Comparison of ENCODE assay signal across 19 mouse cellular contexts in the genomic region with DNA sequence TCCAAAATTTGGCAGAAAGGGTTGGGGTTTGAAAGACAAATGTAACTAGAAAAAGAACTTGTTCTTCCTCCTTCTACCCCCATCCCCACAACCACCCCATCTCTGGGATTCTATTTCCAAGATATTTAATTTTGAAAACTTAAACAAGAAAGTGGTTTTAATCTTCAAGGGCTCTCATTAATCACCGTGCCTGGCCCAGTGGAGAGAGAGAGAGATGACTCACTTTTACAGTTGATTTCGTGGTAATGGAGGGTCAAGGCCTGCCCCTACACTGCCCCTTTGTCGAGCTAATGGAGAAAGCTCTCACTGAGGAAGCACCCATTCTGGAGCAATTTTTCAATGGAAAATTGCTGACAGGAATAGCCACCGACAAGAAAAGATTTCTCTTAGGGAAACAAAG.
A peak's percentile ranks its signal among the peaks of the same experiment; 100 is the strongest.
DNase-seq lines count a peak whose midpoint lies in the region; TF ChIP-seq lines count a peak whose summit lies in the region.
"Had no signal": no experiment of that assay in that cellular context is flagged by ENCODE, and none has a peak within 500 bp of the region (broad histone marks: within the 10 kb centered on the region; RNA-seq: fewer than 3 reads in every experiment).

No protein-coding gene starts in this region.

- no peak for TF ChIP-seq POLR2A in myocyte (IDR thresholded peaks at IDR 0.05; ENCODE audit: insufficient read length, low read depth)

- H3ac ChIP-seq in myocyte (ENCODE audit: control insufficient read depth, insufficient read length), result no peak overlapping the region

- H3K27me3 ChIP-seq in myocyte (ENCODE audit: control insufficient read depth, insufficient read depth, insufficient read length), result no peaks in the 10 kb centered on the region
- H3K27me3 ChIP-seq: CH12.LX; embryonic facial prominence, embryonic 12.5 days; hindbrain, embryonic 12.5 days had no signal

- H3K79me2 ChIP-seq in myocyte (ENCODE audit: control insufficient read depth, insufficient read depth), result no peaks in the 10 kb centered on the region

- no peak overlapping the region for H3K4me3 ChIP-seq in myocyte
- H3K4me3 ChIP-seq: embryonic facial prominence, embryonic 12.5 days; heart, embryonic 10.5 days; hindbrain, embryonic 12.5 days had no signal

- H3K4me2 ChIP-seq in myocyte (ENCODE audit: low read depth), result peak overlapping the region; percentile 15
- H3K4me2 ChIP-seq: embryonic facial prominence, embryonic 12.5 days; hindbrain, embryonic 12.5 days had no signal

- H3K36me3 ChIP-seq in myocyte (ENCODE audit: control insufficient read depth, insufficient read depth), result no peaks in the 10 kb centered on the region
- H3K36me3 ChIP-seq: embryonic facial prominence, embryonic 12.5 days; heart, embryonic 10.5 days; hindbrain, embryonic 12.5 days had no signal

- peak; percentile 75 to 89 for DNase-seq in adrenal gland, adult (ENCODE audit: inconsistent age in 2 of 2, low spot score in 1 of 2)
- no peak for DNase-seq in adrenal gland, postnatal 4 days (ENCODE audit: low spot score in 2 of 2)
- peak; percentile 0 for DNase-seq in R1 (ENCODE audit: low read depth, low spot score)
- peak; percentile 57 for DNase-seq in adrenal gland, postnatal 14 days
- no peak for DNase-seq in layer of hippocampus, adult 18-20 months (ENCODE audit: low spot score in 2 of 2)
- no peak for DNase-seq in gastrocnemius, postnatal 25 days
- no peak for DNase-seq in ovary, postnatal 14 days (ENCODE audit: low spot score)
- DNase-seq: cerebellum, adult 11 months; cerebellum, adult 8-10 months; cerebellum, postnatal 14 days; heart, adult 18-20 months; heart, postnatal 10 days; heart, postnatal 4 days; kidney, adult 11 months had no signal

TF ChIP-seq in myocyte, 11 proteins besides CTCF, POLR2A, EP300 and RAD21:
- TF ChIP-seq CEBPB (IDR thresholded peaks at IDR 0.05; ENCODE audit: insufficient read depth, poor library complexity, severe bottlenecking) (no peak), REST (IDR thresholded peaks at IDR 0.05; ENCODE audit: insufficient read depth, insufficient read length) (no peak)
TF ChIP-seq in myocyte: peak in this region for 0.

Comparison
In these comparisons a context has a peak if more than half of its experiments do, and no peak if none do; other contexts are left out.
1. DNase-seq: peak in adrenal gland, adult (2 of 2), R1 (single experiment) and adrenal gland, postnatal 14 days (single experiment); none in adrenal gland, postnatal 4 days (0 of 2), layer of hippocampus, adult 18-20 months (0 of 2), gastrocnemius, postnatal 25 days (single experiment) and ovary, postnatal 14 days (single experiment).